Mouse (Mus musculus): ENCODE data around the gene Sspn. TPM values are rescaled to one million over a fixed set of nuclear protein-coding genes. Genes with fewer than 3 reads are reported as not detected.

Gene Sspn
- total and polyA plus RNA-seq, 3 experiments = 0.04 to 0.14 (median 0.13) TPM

- Histone ChIP-seq H3K4me3 (replicated peaks in 1 of 3; ENCODE audit: low read depth in 2 of 3, low read length in 2 of 3, poor library complexity in 1 of 3) (no peak overlapping the region), H3K27ac (ENCODE audit: insufficient read depth, low read depth) (no peak overlapping the region), H3K9me3 (replicated peaks; ENCODE audit: low read length) (peaks cover 6% of the 10 kb centered on the region), H3K36me3 (replicated peaks in 1 of 2; ENCODE audit: control insufficient read depth in 1 of 2, insufficient read depth in 1 of 2, low read length in 1 of 2) (peaks cover 0 to 3% of the 10 kb centered on the region in 2 experiments), H3K4me1 (ENCODE audit: control insufficient read depth in 1 of 2, insufficient read depth in 2 of 2) (peaks cover 0 to 8% of the 10 kb centered on the region in 2 experiments; a peak in 2 of 4 replicates), H3K9ac (ENCODE audit: insufficient read depth, low read depth) (no peak overlapping the region), H3K4me2 (ENCODE audit: insufficient read depth, low read depth, poor library complexity, severe bottlenecking) (no peak overlapping the region), H3K79me2 (replicated peaks; ENCODE audit: control insufficient read depth, extremely low read depth, insufficient read depth, poor library complexity, severe bottlenecking) (no peaks in the 10 kb centered on the region), H3K27me3 (replicated peaks) (no peaks in the 10 kb centered on the region)
- in situ Hi-C loops (cut with MboI; ENCODE audit: low pct_ligation_motif_present, low pct_unique_long_range_greater_than_20kb, low sequenced_read_pairs) (no loop called here), dilution Hi-C loops (cut with MboI; ENCODE audit: extremely low pct_ligation_motif_present, extremely low pct_unique_long_range_greater_than_20kb, low sequenced_read_pairs) (no loop called here)
- TF ChIP-seq RCOR1 (conservative IDR thresholded peaks at IDR 0.05; ENCODE audit: low read depth, low read length) (no peak), POLR2AphosphoS2 (IDR thresholded peaks at IDR 0.05; ENCODE audit: low read depth, low read length) (no peak)
- DNase-seq (ENCODE audit: extremely low read depth) = no peak
Measured at GRCm38 (mm10) chr6:145935912-145936311, 4.5 kb downstream of the Sspn start.

DNA sequence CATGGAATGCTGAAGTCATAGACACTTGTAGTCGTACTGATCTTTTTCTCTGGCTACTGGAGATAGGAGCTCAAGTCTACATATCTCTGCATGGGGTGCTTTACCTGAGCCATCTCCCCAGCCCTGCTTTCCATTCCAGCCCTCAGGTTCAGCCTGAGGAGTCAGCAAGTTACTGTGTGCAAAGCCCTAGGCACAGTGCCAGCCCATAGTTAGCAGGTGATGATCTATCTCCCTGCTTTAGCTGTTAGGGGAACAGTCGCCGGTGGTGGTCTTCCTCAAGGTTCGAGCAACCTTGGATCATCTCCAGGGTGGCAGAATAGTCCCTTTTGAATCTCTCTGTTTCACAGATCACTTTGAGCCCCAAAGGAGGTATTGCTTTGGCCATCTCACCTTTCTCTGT, 5.1 kb downstream of the Sspn start:
- TF ChIP-seq ZMIZ1 (IDR thresholded peaks at IDR 0.05; ENCODE audit: low read depth, low read length) = no peak
- no peak for TF ChIP-seq NRF1 (IDR thresholded peaks at IDR 0.05; ENCODE audit: low read depth, low read length)
- no peak for TF ChIP-seq ZNF384 (IDR thresholded peaks at IDR 0.05; ENCODE audit: low read depth, low read length)
- TF ChIP-seq NELFE (IDR thresholded peaks at IDR 0.05; ENCODE audit: low read depth, low read length) = no peak
- no peak for TF ChIP-seq ELF1 (IDR thresholded peaks at IDR 0.05; ENCODE audit: low read depth, low read length)
- no peak for TF ChIP-seq MYC (IDR thresholded peaks at IDR 0.05; ENCODE audit: low read depth, low read length)
- no peak for TF ChIP-seq MAFK (IDR thresholded peaks at IDR 0.05; ENCODE audit: insufficient replicate concordance, low read length)
- Histone ChIP-seq H3K79me2 (replicated peaks; ENCODE audit: control insufficient read depth, extremely low read depth, insufficient read depth, poor library complexity, severe bottlenecking) (no peaks in the 10 kb centered on the region), H3K4me3 (replicated peaks in 1 of 3; ENCODE audit: low read depth in 2 of 3, low read length in 2 of 3, poor library complexity in 1 of 3) (no peak overlapping the region), H3K4me2 (ENCODE audit: insufficient read depth, low read depth, poor library complexity, severe bottlenecking) (no peak overlapping the region), H3K9ac (ENCODE audit: insufficient read depth, low read depth) (no peak overlapping the region), H3K27me3 (replicated peaks) (no peaks in the 10 kb centered on the region), H3K36me3 (replicated peaks in 1 of 2; ENCODE audit: control insufficient read depth in 1 of 2, insufficient read depth in 1 of 2, low read length in 1 of 2) (peaks cover 0 to 3% of the 10 kb centered on the region in 2 experiments), H3K9me3 (replicated peaks; ENCODE audit: low read length) (peaks cover 6% of the 10 kb centered on the region), H3K27ac (ENCODE audit: insufficient read depth, low read depth) (no peak overlapping the region), H3K4me1 (ENCODE audit: control insufficient read depth in 1 of 2, insufficient read depth in 2 of 2) (peaks cover under 1 to 8% of the 10 kb centered on the region in 2 experiments; a peak in 2 of 4 replicates)
- in situ Hi-C loops (cut with MboI; ENCODE audit: low pct_ligation_motif_present, low pct_unique_long_range_greater_than_20kb, low sequenced_read_pairs) (no loop called here), dilution Hi-C loops (cut with MboI; ENCODE audit: extremely low pct_ligation_motif_present, extremely low pct_unique_long_range_greater_than_20kb, low sequenced_read_pairs) (no loop called here)
- DNase-seq (ENCODE audit: extremely low read depth) = no peak

DNA sequence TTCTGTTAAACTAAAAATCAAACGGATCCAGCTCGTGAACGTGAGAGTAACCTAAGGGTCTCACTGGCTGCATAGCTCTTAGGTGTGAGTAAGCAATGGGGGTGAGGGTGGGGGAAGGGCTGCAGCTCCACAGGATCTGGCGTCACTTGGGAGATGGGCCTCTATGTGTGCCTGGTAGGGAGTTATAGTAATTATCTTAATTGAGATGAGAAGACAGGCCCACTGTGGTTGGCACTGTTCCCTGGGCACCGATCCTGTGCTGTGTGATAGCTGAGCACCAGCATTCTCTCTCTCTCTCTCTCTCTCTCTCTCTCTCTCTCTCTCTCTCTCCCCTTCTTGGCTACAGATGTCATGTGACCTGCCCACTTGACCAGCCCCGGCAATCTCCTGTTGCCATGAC, 9.4 kb downstream of the Sspn start:
- Histone ChIP-seq H3K4me3 (replicated peaks in 1 of 3; ENCODE audit: low read depth in 2 of 3, low read length in 2 of 3, poor library complexity in 1 of 3) (no peak overlapping the region), H3K9ac (ENCODE audit: insufficient read depth, low read depth) (no peak overlapping the region), H3K27ac (ENCODE audit: insufficient read depth, low read depth) (no peak overlapping the region), H3K27me3 (replicated peaks) (no peaks in the 10 kb centered on the region), H3K4me1 (ENCODE audit: control insufficient read depth in 1 of 2, insufficient read depth in 2 of 2) (peaks cover 0 to 4% of the 10 kb centered on the region in 2 experiments; a peak in 1 of 4 replicates), H3K9me3 (replicated peaks; ENCODE audit: low read length) (peaks cover 6% of the 10 kb centered on the region), H3K79me2 (replicated peaks; ENCODE audit: control insufficient read depth, extremely low read depth, insufficient read depth, poor library complexity, severe bottlenecking) (no peaks in the 10 kb centered on the region), H3K4me2 (ENCODE audit: insufficient read depth, low read depth, poor library complexity, severe bottlenecking) (no peak overlapping the region), H3K36me3 (replicated peaks in 1 of 2; ENCODE audit: control insufficient read depth in 1 of 2, insufficient read depth in 1 of 2, low read length in 1 of 2) (no peaks in the 10 kb centered on the region)
- in situ Hi-C loops (cut with MboI; ENCODE audit: low pct_ligation_motif_present, low pct_unique_long_range_greater_than_20kb, low sequenced_read_pairs) = no loop called here
- no peak for DNase-seq (ENCODE audit: extremely low read depth)
- TF ChIP-seq SMC3 (IDR thresholded peaks at IDR 0.05; ENCODE audit: low read depth, low read length) (no peak), MAZ (IDR thresholded peaks at IDR 0.05; ENCODE audit: low read depth, low read length) (no peak), POLR2A (IDR thresholded peaks at IDR 0.05; ENCODE audit: low read depth, low read length) (no peak), RAD21 (IDR thresholded peaks at IDR 0.05; ENCODE audit: low read depth, low read length) (no peak), MAX (IDR thresholded peaks at IDR 0.05; ENCODE audit: low read length) (no peak), NELFE (IDR thresholded peaks at IDR 0.05; ENCODE audit: low read depth, low read length) (no peak), KAT2A (IDR thresholded peaks at IDR 0.05; ENCODE audit: insufficient replicate concordance, low read length) (no peak), BHLHE40 (IDR thresholded peaks at IDR 0.05; ENCODE audit: low read depth, low read length) (no peak), MYC (IDR thresholded peaks at IDR 0.05; ENCODE audit: low read depth, low read length) (no peak), PAX5 (IDR thresholded peaks at IDR 0.05; ENCODE audit: low read length) (no peak), RCOR1 (conservative IDR thresholded peaks at IDR 0.05; ENCODE audit: low read depth, low read length) (no peak), JUND (conservative IDR thresholded peaks at IDR 0.05; ENCODE audit: low read depth, low read length) (no peak), TBP (conservative IDR thresholded peaks at IDR 0.05; ENCODE audit: low read depth, low read length) (no peak), ZKSCAN1 (IDR thresholded peaks at IDR 0.05; ENCODE audit: borderline replicate concordance, low read depth, low read length) (no peak), CHD2 (IDR thresholded peaks at IDR 0.05; ENCODE audit: low read length) (no peak), POLR2AphosphoS2 (IDR thresholded peaks at IDR 0.05; ENCODE audit: low read depth, low read length) (no peak), ZMIZ1 (IDR thresholded peaks at IDR 0.05; ENCODE audit: low read depth, low read length) (no peak), HCFC1 (IDR thresholded peaks at IDR 0.05; ENCODE audit: low read depth, low read length) (no peak), SIN3A (IDR thresholded peaks at IDR 0.05; ENCODE audit: low read length) (no peak)
- dilution Hi-C loops (cut with MboI; ENCODE audit: extremely low pct_ligation_motif_present, extremely low pct_unique_long_range_greater_than_20kb, low sequenced_read_pairs) = no loop called here

All from CH12.LX (cell line).